22 mouse cellular contexts compared by ENCODE assay signal in the genomic region with DNA sequence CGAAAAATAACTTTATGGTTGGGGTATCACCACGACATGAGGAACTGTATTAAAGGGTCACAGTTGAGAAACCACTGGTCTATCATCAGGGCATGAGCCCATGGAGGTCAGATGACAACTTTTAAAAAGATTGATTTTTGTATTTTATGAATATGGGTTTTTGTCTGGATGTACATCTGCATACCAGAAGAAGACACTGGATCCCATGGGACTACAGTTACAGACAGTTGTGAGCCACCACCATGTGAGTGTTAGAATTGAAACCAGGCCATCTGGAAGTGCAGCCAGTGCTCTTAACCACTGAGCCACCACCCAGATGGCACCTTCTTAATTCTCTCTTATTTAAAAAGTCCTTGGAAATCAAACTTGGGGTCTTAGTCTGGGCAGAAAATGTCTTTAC. TPM values are rescaled to one million over a fixed set of nuclear protein-coding genes. Genes with fewer than 3 reads are reported as not detected.
DNase-seq lines count a peak whose midpoint lies in the region; ATAC-seq and TF ChIP-seq lines count a peak whose summit lies in the region.
"Had no signal": no experiment of that assay in that cellular context is flagged by ENCODE, and none has a peak within 500 bp of the region (broad histone marks: within the 10 kb centered on the region; RNA-seq: fewer than 3 reads in every experiment).

No protein-coding gene starts in this region.

- peaks cover 2% of the 10 kb centered on the region for H3K27me3 ChIP-seq in megakaryocyte, embryonic 14.5 days (replicated peaks)
- H3K27me3 ChIP-seq in CH12.LX (replicated peaks), result no peaks in the 10 kb centered on the region
- H3K27me3 ChIP-seq: embryonic facial prominence, embryonic 12.5 days; embryonic facial prominence, embryonic 15.5 days; hindbrain, embryonic 13.5 days had no signal

- TF ChIP-seq CTCF in CH12.LX (conservative IDR thresholded peaks at IDR 0.05 in 1 of 2, IDR thresholded peaks at IDR 0.05 in 1 of 2; ENCODE audit: low read depth in 2 of 2, low read length in 2 of 2), result no peak

- peak; percentile 81 for TF ChIP-seq EP300 in CH12.LX (IDR thresholded peaks at IDR 0.05; ENCODE audit: low read length)

- H3K4me3 ChIP-seq in megakaryocyte, embryonic 14.5 days (replicated peaks), result peak overlapping the region; percentile 16
- no peak overlapping the region for H3K4me3 ChIP-seq in CH12.LX (replicated peaks in 1 of 3; ENCODE audit: low read depth in 2 of 3, low read length in 2 of 3, poor library complexity in 1 of 3)
- H3K4me3 ChIP-seq in macrophage (ENCODE audit: inconsistent target), result peak overlapping the region; percentile 37
- H3K4me3 ChIP-seq: embryonic facial prominence, embryonic 12.5 days; embryonic facial prominence, embryonic 15.5 days; hindbrain, embryonic 13.5 days had no signal

- ATAC-seq in megakaryocyte, adult 5-6 weeks (ENCODE audit: poor library complexity, severe bottlenecking), result no peak
- ATAC-seq: forebrain, embryonic 14.5 days; forebrain, postnatal 0 days; hindbrain, embryonic 16.5 days had no signal

- peak overlapping the region; percentile 73 for H3K9ac ChIP-seq in CH12.LX (ENCODE audit: insufficient read depth, low read depth)
- H3K9ac ChIP-seq: embryonic facial prominence, embryonic 12.5 days; embryonic facial prominence, embryonic 15.5 days; forebrain, postnatal 0 days; hindbrain, embryonic 13.5 days had no signal

- H3K4me1 ChIP-seq in megakaryocyte, embryonic 14.5 days, result peaks cover 27% of the 10 kb centered on the region
- H3K4me1 ChIP-seq in CH12.LX (ENCODE audit: control insufficient read depth in 1 of 2, insufficient read depth in 2 of 2), result peaks cover 9 to 41% of the 10 kb centered on the region in 2 experiments
- H3K4me1 ChIP-seq: embryonic facial prominence, embryonic 12.5 days; embryonic facial prominence, embryonic 15.5 days had no signal

- DNase-seq in CH12.LX (ENCODE audit: extremely low read depth), result peak; percentile 74
- no peak for DNase-seq in left cerebral cortex, adult 8-10 months (ENCODE audit: low spot score in 2 of 2)
- no peak for DNase-seq in layer of hippocampus, postnatal 25 days (ENCODE audit: extremely low spot score in 1 of 2, low spot score in 1 of 2)
- DNase-seq: adrenal gland, adult 2 months; adrenal gland, postnatal 14 days; cerebellum, adult 11 months; cerebellum, adult 2 months; cerebellum, adult 9-11 months; cerebellum, postnatal 25 days; forebrain, postnatal 0 days; gastrocnemius, adult 2 months; gastrocnemius, postnatal 14 days had no signal

- H3K79me2 ChIP-seq in CH12.LX (replicated peaks; ENCODE audit: control insufficient read depth, extremely low read depth, insufficient read depth, poor library complexity, severe bottlenecking) (no peaks in the 10 kb centered on the region), macrophage (ENCODE audit: inconsistent target) (no peaks in the 10 kb centered on the region)

- no peak for TF ChIP-seq POLR2A in CH12.LX (IDR thresholded peaks at IDR 0.05; ENCODE audit: low read depth, low read length)

- in situ Hi-C loops in CH12.LX (cut with MboI; ENCODE audit: low pct_ligation_motif_present, low pct_unique_long_range_greater_than_20kb, low sequenced_read_pairs), result no loop called here

- H3K36me3 ChIP-seq in megakaryocyte, embryonic 14.5 days (replicated peaks; ENCODE audit: low read length), result no peaks in the 10 kb centered on the region
- no peaks in the 10 kb centered on the region for H3K36me3 ChIP-seq in CH12.LX (replicated peaks in 1 of 2; ENCODE audit: control insufficient read depth in 1 of 2, insufficient read depth in 1 of 2, low read length in 1 of 2)
- H3K36me3 ChIP-seq in macrophage (ENCODE audit: inconsistent target), result no peaks in the 10 kb centered on the region
- H3K36me3 ChIP-seq: embryonic facial prominence, embryonic 12.5 days; embryonic facial prominence, embryonic 15.5 days; G1E; hindbrain, embryonic 13.5 days had no signal

- H3K27ac ChIP-seq in CH12.LX (ENCODE audit: insufficient read depth, low read depth) (no peak overlapping the region), macrophage (no peak overlapping the region)
- H3K27ac ChIP-seq: embryonic facial prominence, embryonic 12.5 days; embryonic facial prominence, embryonic 15.5 days; hindbrain, embryonic 13.5 days had no signal

- peaks cover 22% of the 10 kb centered on the region for H3K9me3 ChIP-seq in megakaryocyte, embryonic 14.5 days
- peaks cover 14% of the 10 kb centered on the region for H3K9me3 ChIP-seq in CH12.LX (replicated peaks; ENCODE audit: low read length)
- H3K9me3 ChIP-seq: embryonic facial prominence, embryonic 15.5 days had no signal

- no peak for TF ChIP-seq RAD21 in CH12.LX (IDR thresholded peaks at IDR 0.05; ENCODE audit: low read depth, low read length)

- 18% methylated on average over 2 of the region's 2 CpGs for WGBS in macrophage (ENCODE audit: missing documents)

- H3K4me2 ChIP-seq in CH12.LX (ENCODE audit: insufficient read depth, low read depth, poor library complexity, severe bottlenecking), result peak overlapping the region; percentile 52
- H3K4me2 ChIP-seq: embryonic facial prominence, embryonic 12.5 days; embryonic facial prominence, embryonic 15.5 days; heart, embryonic 11.5 days; hindbrain, embryonic 13.5 days had no signal

- dilution Hi-C loops in CH12.LX (cut with MboI; ENCODE audit: extremely low pct_ligation_motif_present, extremely low pct_unique_long_range_greater_than_20kb, low sequenced_read_pairs), result no loop called here

TF ChIP-seq in CH12.LX, 34 proteins besides CTCF, POLR2A, EP300 and RAD21 (continues in another document):
- TF ChIP-seq ELF1 (IDR thresholded peaks at IDR 0.05; ENCODE audit: low read depth, low read length) (no peak; the same call in 1 of the 2 replicates), MYC (IDR thresholded peaks at IDR 0.05; ENCODE audit: low read depth, low read length) (peak; percentile 80; the same call in 1 of the 2 replicates), GABPA (IDR thresholded peaks at IDR 0.05; ENCODE audit: insufficient replicate concordance, low read depth, low read length) (no peak), ZC3H11A (IDR thresholded peaks at IDR 0.05; ENCODE audit: low read depth, low read length) (no peak), ZNF384 (IDR thresholded peaks at IDR 0.05; ENCODE audit: low read depth, low read length) (no peak), MEF2A (IDR thresholded peaks at IDR 0.05; ENCODE audit: borderline replicate concordance, low read depth, low read length) (peak; percentile 54; the same call in 1 of the 2 replicates), CHD1 (IDR thresholded peaks at IDR 0.05; ENCODE audit: low read depth, low read length) (no peak), ZKSCAN1 (IDR thresholded peaks at IDR 0.05; ENCODE audit: borderline replicate concordance, low read depth, low read length) (no peak), HCFC1 (IDR thresholded peaks at IDR 0.05; ENCODE audit: low read depth, low read length) (no peak), NELFE (IDR thresholded peaks at IDR 0.05; ENCODE audit: low read depth, low read length) (no peak), POLR2AphosphoS2 (IDR thresholded peaks at IDR 0.05; ENCODE audit: low read depth, low read length) (no peak), KAT2A (IDR thresholded peaks at IDR 0.05; ENCODE audit: insufficient replicate concordance, low read length) (0 out of 2 replicates have a peak, but pooled peaks have one; percentile 58), RCOR1 (conservative IDR thresholded peaks at IDR 0.05; ENCODE audit: low read depth, low read length) (no peak), TBP (conservative IDR thresholded peaks at IDR 0.05; ENCODE audit: low read depth, low read length) (peak; percentile 69; the same call in 1 of the 2 replicates), MXI1 (IDR thresholded peaks at IDR 0.05; ENCODE audit: low read depth, low read length) (no peak), TCF12 (IDR thresholded peaks at IDR 0.05; ENCODE audit: low read depth, low read length) (peak; percentile 87), JUN (IDR thresholded peaks at IDR 0.05; ENCODE audit: insufficient read depth, low read depth, low read length) (no peak), USF2 (conservative IDR thresholded peaks at IDR 0.05; ENCODE audit: low read depth, low read length) (no peak), E2F4 (IDR thresholded peaks at IDR 0.05; ENCODE audit: insufficient replicate concordance, low read depth, low read length) (no peak), MAZ (IDR thresholded peaks at IDR 0.05; ENCODE audit: low read depth, low read length) (0 out of 2 replicates have a peak, but pooled peaks have one; percentile 65), SMC3 (IDR thresholded peaks at IDR 0.05; ENCODE audit: low read depth, low read length) (no peak), MAX (IDR thresholded peaks at IDR 0.05; ENCODE audit: low read length) (peak; percentile 88), IRF4 (IDR thresholded peaks at IDR 0.05; ENCODE audit: low read depth, low read length) (peak; percentile 73), MAFK (IDR thresholded peaks at IDR 0.05; ENCODE audit: insufficient replicate concordance, low read length) (no peak), PAX5 (IDR thresholded peaks at IDR 0.05; ENCODE audit: low read length) (no peak), UBTF (IDR thresholded peaks at IDR 0.05; ENCODE audit: low read depth, low read length) (no peak), SIN3A (IDR thresholded peaks at IDR 0.05; ENCODE audit: low read length) (no peak; the same call in none of the 2 replicates), ETS1 (conservative IDR thresholded peaks at IDR 0.05; ENCODE audit: low read depth, low read length) (peak; percentile 72), JUND (conservative IDR thresholded peaks at IDR 0.05; ENCODE audit: low read depth, low read length) (no peak), BHLHE40 (IDR thresholded peaks at IDR 0.05; ENCODE audit: low read depth, low read length) (peak; percentile 73), ZMIZ1 (IDR thresholded peaks at IDR 0.05; ENCODE audit: low read depth, low read length) (peak; percentile 28; the same call in 1 of the 2 replicates)

RNA-seq across cellular contexts. Expression of a gene that starts 24.2 kb away (rescaled TPM):
- polyA plus RNA-seq in megakaryocyte, embryonic 14.5 days (2012; ENCODE audit: insufficient read depth, low replicate concordance), result 1.1 TPM in 1 of 2 replicates, not detected in the other
- 66.9 and 85.5 TPM in 2 replicates for total RNA-seq in megakaryocyte, adult 5-6 weeks (2015)
- 38.3 and 40.8 TPM in 2 replicates for total RNA-seq in megakaryocyte, adult 5-6 weeks (2017)
- total RNA-seq in CH12.LX (2012; rRNA removed) (48.8 and 51.4 TPM in 2 replicates), CH12.LX (2014; rRNA removed) (62.7 and 76.0 TPM in 2 replicates)
- polyA plus RNA-seq in CH12.LX (2012; ENCODE audit: insufficient read length, low read depth) (131 and 147 TPM in 2 replicates), macrophage (2018) (2.4 to 4.3 TPM (median 4.2 TPM) in 3 replicates)
- 1 to 10 TPM in 23 of 26 experiments, under 1 TPM in 2, not detected in 1; 0.67 to 7.8 (median 3.6) TPM for total RNA-seq in macrophage (2018; cell fraction: chromatin; rRNA removed)
- 1 to 10 TPM; 2.3 to 5.2 (median 3.7) TPM for total RNA-seq in macrophage (2018; cell fraction: cytosol; rRNA removed)
- total RNA-seq in macrophage (2018; cell fraction: nucleus; rRNA removed), result 1 to 10 TPM; 1.1 to 8.1 (median 4.1) TPM
- total RNA-seq in left cerebral cortex, adult 8-10 months (2022), result under 1 TPM in 1 of 4 experiments, not detected in 3; 0.72 TPM
- total RNA-seq in layer of hippocampus, postnatal 25 days (2021), result not detected
- total RNA-seq: forebrain, postnatal 0 days had no signal
- polyA plus RNA-seq: forebrain, embryonic 14.5 days had no signal

Comparison
In these comparisons a context has a peak if more than half of its experiments do, and no peak if none do; other contexts are left out.
1. H3K4me3 ChIP-seq: peak in megakaryocyte, embryonic 14.5 days (single experiment) and macrophage (single experiment); none in CH12.LX (0 of 3).
2. RNA of a gene that starts 24.2 kb away (total RNA-seq): 48.8 to 76.0 TPM in CH12.LX and 38.3 to 85.5 TPM in megakaryocyte, adult 5-6 weeks; 0.72 TPM in left cerebral cortex, adult 8-10 months and not detected in layer of hippocampus, postnatal 25 days; every median in the first group is over 10 times any median in the second.